Mouse (Mus musculus) gastrocnemius, adult 2 months (tissue): Measurements from ENCODE around the gene Tas2r137. TPM values are rescaled to one million over a fixed set of nuclear protein-coding genes. Genes with fewer than 3 reads are reported as not detected.

Experiments used
- DNase-seq: peaks from one replicate; pipeline ENCODE4 v3.0.0; 2022
- H3K27ac ChIP-seq: fragments of 200-600 bp; 2 replicates; pipeline ENCODE4 v1.8.1; 2022; ENCODE audit warnings: mild to moderate bottlenecking
- H3K4me3 ChIP-seq: fragments of 200-600 bp; 2 replicates; pipeline ENCODE4 v1.8.1; 2022; ENCODE audit warnings: mild to moderate bottlenecking, moderate library complexity
- CTCF ChIP-seq: fragments of 200-600 bp; IDR thresholded peaks from 2 replicates; pipeline ENCODE4 v1.8.1; 2022; ENCODE audit warnings: antibody characterized with exemption, mild to moderate bottlenecking, moderate library complexity
- intact Hi-C: fragments of 180-260 bp; cut with DNase I; formaldehyde crosslinking; loops from one replicate; pipeline ENCODE4 v1.15.1; 2025
- long read RNA-seq, 2 experiments: library from polyadenylated mRNA; stranded (forward); transcript quantifications; one replicate each; pipeline ENCODE4 v2.0.0; 2021
- total RNA-seq, 2 experiments: library from RNA; stranded (reverse); gene quantifications; 2 replicates each; pipeline ENCODE4 v1.2.3; 2021

Tas2r137 gene
- not detected for total RNA-seq
- long read RNA-seq, experiment 1, result 0 reads
- long read RNA-seq, experiment 2, result 0 reads

DNA sequence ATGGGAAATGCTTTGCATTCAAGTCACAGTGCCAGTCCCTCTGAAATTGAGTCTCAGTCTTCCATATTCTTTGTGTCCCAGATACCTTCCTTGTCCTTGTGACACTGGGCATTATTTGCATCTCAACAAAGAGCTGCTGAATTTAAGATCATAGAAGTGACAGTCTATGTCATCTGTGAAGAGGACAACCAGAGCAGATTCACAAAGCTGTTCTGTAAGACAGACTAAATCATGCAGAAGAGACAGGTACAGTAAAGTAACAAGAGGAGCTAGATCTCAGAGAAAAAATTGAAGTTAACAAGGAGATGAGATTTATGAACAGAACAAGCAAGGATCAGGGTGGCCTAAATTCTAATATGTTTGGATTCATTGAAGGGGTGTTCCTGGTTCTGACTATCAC is at the start of gene Tas2r137:
Tas2r137 (plus strand) TSS at position 301 of the 400 bp plus-strand sequence.
- H3K4me3 ChIP-seq, result no peak within 1 kb of the TSS
- intact Hi-C loops, result no loop called here
- DNase-seq, result no peak
- no peak within 1 kb of the TSS for H3K27ac ChIP-seq
- TF ChIP-seq CTCF, result no peak

DNA sequence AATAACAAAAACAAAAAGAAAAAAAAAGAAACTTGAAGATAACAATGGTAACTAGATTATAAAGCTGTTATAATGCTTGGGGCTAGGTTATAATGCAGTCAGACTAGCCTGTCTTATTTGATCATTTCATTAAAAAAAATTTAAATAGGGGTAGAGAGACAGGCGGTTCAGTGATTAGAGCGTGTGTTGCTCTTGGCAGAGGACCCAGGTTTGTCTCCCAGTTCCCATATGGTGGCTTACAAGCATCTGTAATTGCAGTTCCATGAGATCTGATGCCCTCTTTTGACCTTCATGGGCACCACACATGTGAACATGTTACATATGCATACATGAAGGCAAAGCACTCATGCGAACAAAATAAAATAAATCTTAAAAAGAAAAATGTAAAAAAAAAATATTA is 49.8 kb upstream of the Tas2r137 start:
- H3K27ac ChIP-seq, result no peak overlapping the region
- intact Hi-C loops, result no loop called here
- DNase-seq, result no peak
- no peak for TF ChIP-seq CTCF
- H3K4me3 ChIP-seq, result no peak overlapping the region

DNA sequence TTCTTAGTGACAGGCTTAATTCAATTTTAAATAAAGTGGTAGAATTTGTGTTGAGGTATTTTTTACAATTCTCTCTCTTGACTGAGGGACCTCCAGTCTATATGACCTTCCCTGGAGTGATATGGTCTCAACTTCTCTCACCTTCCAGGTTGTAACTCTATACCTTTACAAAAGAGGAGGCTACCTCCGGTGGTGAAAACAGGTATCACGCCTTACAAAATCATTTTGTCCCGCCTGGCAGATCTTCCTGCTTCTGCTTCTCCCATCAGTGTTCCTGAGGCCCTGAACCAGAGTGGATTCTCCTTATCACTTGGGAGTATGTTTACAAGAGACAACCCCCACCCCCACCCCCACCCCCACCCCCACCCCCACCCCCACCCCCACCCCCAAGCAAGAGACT is 49.3 kb upstream of the Tas2r137 start:
- Histone ChIP-seq H3K4me3 (no peak overlapping the region), H3K27ac (no peak overlapping the region)
- TF ChIP-seq CTCF, result no peak
- intact Hi-C loops, result no loop called here
- DNase-seq, result no peak

DNA sequence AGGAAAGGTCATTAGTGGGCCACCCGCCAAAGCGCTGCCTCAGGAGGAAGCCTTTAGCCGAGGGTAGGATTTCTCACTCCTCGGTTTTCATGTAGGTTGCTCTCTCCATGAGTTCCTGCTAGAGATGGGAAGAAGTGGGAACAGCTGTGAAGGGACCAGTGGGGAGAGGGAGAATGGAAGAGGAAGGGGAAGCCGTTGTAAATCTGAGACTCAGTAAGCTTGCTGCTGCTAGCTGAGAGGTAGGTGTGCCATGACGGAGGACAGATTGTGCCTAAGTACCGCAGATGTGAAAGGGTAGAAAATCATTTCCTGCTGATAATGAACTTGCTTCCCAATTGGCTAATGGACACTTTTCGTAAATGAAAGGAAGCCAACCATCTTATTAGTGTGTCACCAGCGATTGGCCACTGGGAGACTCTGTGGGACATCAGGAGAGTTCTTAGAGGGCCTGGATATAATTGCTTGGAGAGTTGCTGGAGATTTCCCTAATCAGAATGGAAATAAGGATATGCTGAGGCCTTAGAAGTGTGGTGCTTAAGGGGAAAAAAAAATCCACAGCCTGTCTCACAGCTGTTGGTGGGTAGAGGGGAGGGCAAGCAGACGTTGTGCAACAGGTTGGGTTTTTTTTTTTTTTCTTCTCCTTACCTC is 47.6 kb upstream of the Tas2r137 start:
- H3K27ac ChIP-seq, result no peak overlapping the region
- H3K4me3 ChIP-seq, result no peak overlapping the region
- no peak for DNase-seq
- intact Hi-C loops, result no loop called here
- no peak for TF ChIP-seq CTCF

DNA sequence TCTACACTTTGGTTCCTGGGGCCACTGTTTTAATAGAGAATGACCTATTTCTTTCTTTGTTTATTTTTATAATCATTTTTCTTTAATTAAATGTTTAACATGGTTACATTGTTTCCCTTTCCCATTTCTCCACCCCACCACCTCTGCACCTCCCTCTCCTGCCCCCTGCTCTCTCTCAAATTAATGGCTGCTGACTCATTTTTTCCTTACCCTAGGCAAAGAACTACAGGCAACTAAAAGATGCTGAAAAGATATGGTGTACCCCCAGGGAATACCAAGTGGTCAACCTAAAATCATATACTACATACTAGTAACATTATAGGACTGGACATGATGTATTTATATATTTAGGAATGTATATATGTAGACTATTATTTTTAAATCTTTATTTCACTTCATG is 42.4 kb upstream of the Tas2r137 start:
- H3K27ac ChIP-seq, result no peak overlapping the region
- intact Hi-C loops, result no loop called here
- no peak for DNase-seq
- no peak for TF ChIP-seq CTCF
- no peak overlapping the region for H3K4me3 ChIP-seq

DNA sequence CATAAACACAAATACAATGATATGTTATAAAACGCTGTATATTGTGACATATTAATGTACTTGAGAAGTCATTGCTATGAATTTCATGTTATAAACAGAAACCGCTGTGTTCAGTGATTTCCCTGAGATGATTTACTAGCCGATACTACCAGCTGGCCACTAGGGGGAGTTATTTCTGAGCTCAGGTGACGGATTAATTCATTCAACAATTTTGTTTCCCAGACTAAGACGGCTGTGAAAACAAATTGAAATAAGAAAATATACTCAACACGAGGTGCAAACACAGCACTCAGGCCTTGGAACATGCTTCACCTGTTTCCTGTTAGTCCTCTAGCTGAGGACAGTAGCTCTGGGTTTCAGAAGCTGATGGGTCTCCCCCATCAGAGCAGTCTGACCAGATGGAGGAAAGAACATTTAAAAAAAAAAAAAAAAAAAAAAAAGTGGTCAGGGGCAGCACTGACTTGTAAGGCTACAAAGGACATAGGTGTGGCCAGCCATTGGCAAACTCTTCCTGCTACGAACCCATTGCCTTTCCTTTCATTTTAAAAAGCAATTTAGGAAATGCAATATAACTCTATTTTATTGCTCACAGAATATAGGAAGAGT is 36.5 kb upstream of the Tas2r137 start:
- no peak overlapping the region for H3K4me3 ChIP-seq
- no peak for DNase-seq
- TF ChIP-seq CTCF, result peak; percentile 64
- no peak overlapping the region for H3K27ac ChIP-seq
- intact Hi-C loops, result no loop called here

DNA sequence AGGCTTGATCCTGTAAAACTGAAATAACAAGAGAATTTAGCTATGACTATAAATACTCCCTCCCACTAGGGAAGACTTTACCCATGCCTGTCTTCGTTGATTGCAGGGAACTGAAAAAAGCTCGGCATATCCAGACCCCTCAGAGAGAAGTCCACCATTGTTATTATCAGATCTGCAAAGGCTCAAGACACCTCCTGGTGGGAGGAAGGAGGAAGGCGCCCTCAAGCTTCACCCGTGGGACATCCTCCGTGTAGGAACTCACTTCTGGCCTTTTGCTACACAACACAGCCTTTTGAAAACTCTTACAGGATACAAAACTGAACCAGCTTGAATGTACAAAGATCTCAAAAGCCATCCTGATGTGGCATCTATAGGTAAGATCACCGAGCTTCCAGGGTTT is 25.3 kb upstream of the Tas2r137 start:
- DNase-seq, result no peak
- Histone ChIP-seq H3K27ac (no peak overlapping the region), H3K4me3 (no peak overlapping the region)
- intact Hi-C loops, result loop anchor here (10.0 kb wide), 1 partner anchor 651 kb away; the partner anchor contains the start of gene Mrps33
- TF ChIP-seq CTCF, result no peak; the same call in 1 of the 2 replicates

DNA sequence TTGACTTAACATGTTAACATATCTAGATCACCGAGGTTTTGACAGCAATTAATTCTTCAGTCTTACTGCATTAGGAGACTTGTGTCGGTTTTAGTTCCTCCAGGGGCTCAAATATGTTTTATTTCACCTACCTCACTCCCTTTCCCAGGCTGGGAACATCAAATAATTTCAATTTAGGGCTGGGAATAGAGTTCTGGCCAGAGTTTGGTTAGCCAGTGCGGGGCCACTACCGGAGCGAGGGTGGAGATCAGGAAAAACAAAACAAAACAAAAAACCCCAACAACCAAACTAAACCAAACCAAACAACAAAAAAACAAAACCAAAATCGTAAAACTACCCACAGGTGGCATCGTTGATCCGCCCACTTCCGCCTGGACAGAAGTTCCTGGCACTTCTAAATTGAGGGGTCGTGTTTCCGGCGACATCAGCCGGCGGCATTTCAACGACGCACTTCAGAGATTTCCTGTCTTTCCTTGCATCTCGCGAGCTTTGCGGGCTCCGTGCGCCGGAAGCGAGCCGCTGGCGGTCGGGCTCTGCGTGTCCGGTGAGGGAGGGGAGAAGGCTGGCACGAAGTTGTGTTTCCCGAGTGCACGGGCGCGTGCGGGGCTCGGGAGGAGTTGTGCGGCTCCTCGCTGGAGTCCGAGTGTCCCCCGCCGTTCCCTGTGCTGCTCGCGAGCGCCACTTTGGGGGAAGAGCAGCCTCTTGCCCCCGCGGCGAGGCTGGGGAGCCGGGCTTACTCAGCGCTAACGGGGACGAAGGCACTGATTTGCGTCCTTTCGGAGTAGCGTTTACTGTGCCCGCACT is 19.9 kb upstream of the Tas2r137 start, which contains the start of gene Ssbp1:
Ssbp1 (plus strand) TSS at position 437 of the 804 bp plus-strand sequence.
- TF ChIP-seq CTCF, result peak; percentile 24; the same call in 1 of the 2 replicates
- Histone ChIP-seq H3K4me3 (peak within 1 kb of the TSS; percentile 90), H3K27ac (peak within 1 kb of the TSS; percentile 95)
- DNase-seq, result peak; percentile 95
- intact Hi-C loops, result loop anchor here (2.0 kb wide), 1 partner anchor 146 kb away; the partner anchor contains the start of gene Agk

DNA sequence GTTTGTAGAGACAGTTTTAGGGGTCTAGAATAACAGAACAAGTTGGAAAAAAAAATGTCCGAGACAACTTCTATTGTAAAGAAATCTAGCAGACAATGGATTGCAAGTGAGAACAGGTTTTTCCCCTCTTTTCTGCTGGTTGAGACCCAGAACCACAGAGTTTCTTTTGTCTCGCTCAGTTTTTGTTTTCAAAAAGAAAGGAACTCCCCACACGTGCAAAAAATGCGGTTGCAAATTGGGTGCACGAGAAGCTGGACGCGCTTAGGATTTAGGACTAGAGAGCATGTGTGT is 19.4 kb upstream of the Tas2r137 start:
- TF ChIP-seq CTCF, result no peak
- peak overlapping the region; percentile 90 for H3K4me3 ChIP-seq
- intact Hi-C loops, result loop anchor here (2.0 kb wide), 1 partner anchor 147 kb away; the partner anchor contains the start of gene Agk
- peak overlapping the region; percentile 95 for H3K27ac ChIP-seq
- no peak for DNase-seq

DNA sequence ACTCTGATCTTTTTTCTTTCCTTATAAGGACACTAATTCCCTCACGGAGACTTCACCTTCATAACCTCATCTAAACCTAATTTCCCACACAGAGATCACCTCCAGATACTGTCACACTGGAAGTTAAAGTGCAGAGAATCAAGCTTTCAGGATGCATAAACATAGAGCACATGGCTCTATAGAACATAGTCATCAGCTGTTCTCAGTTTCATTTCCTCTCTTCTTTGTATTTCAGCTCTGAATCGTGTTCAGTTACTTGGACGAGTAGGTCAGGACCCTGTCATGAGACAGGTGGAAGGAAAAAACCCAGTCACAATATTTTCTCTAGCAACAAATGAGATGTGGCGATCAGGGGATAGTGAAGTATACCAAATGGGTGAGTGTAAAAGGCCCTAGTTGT is 14.9 kb upstream of the Tas2r137 start:
- H3K4me3 ChIP-seq, result no peak overlapping the region
- no peak overlapping the region for H3K27ac ChIP-seq
- intact Hi-C loops, result no loop called here
- no peak for TF ChIP-seq CTCF
- no peak for DNase-seq

DNA sequence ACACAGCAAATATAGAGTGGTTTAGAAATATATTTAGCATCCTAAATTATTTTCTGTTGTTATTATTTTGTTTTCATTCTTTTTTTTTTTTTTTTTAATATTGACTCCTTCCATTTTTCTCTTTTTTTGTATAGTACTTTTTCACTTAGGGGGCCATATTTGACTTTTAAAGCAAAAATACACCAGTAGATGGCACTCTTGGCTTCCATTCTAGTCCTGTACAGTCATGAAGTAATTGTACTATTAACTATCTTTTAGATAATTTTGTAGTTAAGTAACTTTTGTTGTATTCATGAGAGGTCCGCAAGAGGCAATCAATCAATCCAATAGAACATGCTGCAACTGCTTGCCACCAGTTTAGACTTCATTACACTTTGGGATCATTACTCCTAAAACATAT is 11.3 kb upstream of the Tas2r137 start:
- TF ChIP-seq CTCF, result peak; percentile 42
- H3K4me3 ChIP-seq, result no peak overlapping the region
- intact Hi-C loops, result loop anchor here (10.0 kb wide), 1 partner anchor 205 kb away; no protein-coding TSS in a partner anchor
- DNase-seq, result no peak
- no peak overlapping the region for H3K27ac ChIP-seq

DNA sequence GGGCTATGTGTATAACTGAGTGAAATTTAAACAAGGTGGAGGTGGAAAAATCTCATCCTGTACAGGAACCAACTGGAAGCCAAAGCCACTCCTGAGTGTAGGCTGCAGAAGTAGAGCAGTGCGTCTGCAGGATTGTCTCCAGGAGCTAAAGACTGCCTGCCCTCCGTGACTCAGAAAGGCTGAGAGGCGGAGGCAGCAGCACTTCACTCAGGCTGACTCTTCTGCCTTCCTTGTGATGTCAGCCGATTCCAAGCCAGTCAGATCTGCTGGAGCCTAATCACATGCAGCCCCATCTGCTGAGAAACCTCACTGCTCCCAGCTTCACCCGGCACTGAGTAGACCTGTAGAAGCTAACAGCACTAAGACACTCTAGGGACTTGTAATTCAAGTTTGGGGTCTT is 8.7 kb upstream of the Tas2r137 start:
- intact Hi-C loops, result loop anchor here (10.0 kb wide), 1 partner anchor 202 kb away; no protein-coding TSS in a partner anchor
- Histone ChIP-seq H3K27ac (no peak overlapping the region), H3K4me3 (no peak overlapping the region)
- DNase-seq, result no peak
- no peak for TF ChIP-seq CTCF

DNA sequence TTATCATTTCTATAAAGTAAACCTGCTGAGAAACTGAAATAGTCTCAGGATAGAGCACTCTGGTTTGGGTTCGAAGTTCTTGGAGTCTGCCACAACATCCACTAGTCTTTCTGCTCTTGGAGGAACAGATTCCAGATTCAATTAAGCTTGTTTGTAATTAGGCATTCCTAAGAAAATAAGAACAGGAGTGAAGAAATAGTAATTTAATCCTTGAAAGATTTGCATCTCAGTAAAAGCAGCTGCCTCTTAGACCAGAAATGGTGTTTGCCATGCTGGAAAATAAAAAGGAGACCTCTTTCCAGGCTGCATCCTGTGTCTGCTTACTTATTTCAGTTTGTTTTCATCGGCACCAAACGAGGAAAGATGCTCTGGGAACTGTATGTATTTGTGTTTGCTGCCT is 2.2 kb downstream of the Tas2r137 start, which contains the start of gene Tas2r108:
Tas2r108 (plus strand) TSS at position 301 of the 400 bp plus-strand sequence.
- intact Hi-C loops, result no loop called here
- Histone ChIP-seq H3K4me3 (no peak within 1 kb of the TSS), H3K27ac (no peak within 1 kb of the TSS)
- DNase-seq, result no peak
- no peak for TF ChIP-seq CTCF
